Mouse (Mus musculus): ENCODE measurements at regions not wholly inside any gene's neighbourhood (a gene's known extent, or its start where the extent isn't known, plus 50 kb on each side); places are given as distances from the start of the nearest gene placed in this dataset.
A peak's percentile ranks its signal among the peaks of the same experiment; 100 is the strongest.

GRCm38 (mm10) chr2:159138603-159139002 lies 344.0 kb downstream of the Dhx35 start:
- DNase-seq (ENCODE audit: low read depth, low spot score): no peak

GRCm38 (mm10) chr2:159145980-159146379 lies 351.4 kb downstream of the Dhx35 start:
- DNase-seq (ENCODE audit: low read depth, low spot score): no peak

- peak; percentile 25 for DNase-seq (ENCODE audit: low read depth, low spot score)
Measured at GRCm38 (mm10) chr2:159163985-159164384, 369.4 kb downstream of the Dhx35 start.

- no peak for DNase-seq (ENCODE audit: low read depth, low spot score)
Measured at GRCm38 (mm10) chr2:159168553-159169064, 374.0 kb downstream of the Dhx35 start.

GRCm38 (mm10) chr2:159196156-159196555 lies 401.5 kb downstream of the Dhx35 start:
- DNase-seq (ENCODE audit: low read depth, low spot score): no peak

GRCm38 (mm10) chr2:159232266-159232665 lies 437.7 kb downstream of the Dhx35 start:
- no peak for DNase-seq (ENCODE audit: low read depth, low spot score)

- no peak for DNase-seq (ENCODE audit: low read depth, low spot score)
Measured at GRCm38 (mm10) chr2:159235000-159235399, 440.4 kb downstream of the Dhx35 start.

- DNase-seq (ENCODE audit: low read depth, low spot score): no peak
Measured at GRCm38 (mm10) chr2:159250065-159250464, 455.5 kb downstream of the Dhx35 start.

- no peak for DNase-seq (ENCODE audit: low read depth, low spot score)
Measured at GRCm38 (mm10) chr2:159250993-159251665, 456.5 kb downstream of the Dhx35 start.

GRCm38 (mm10) chr2:159270221-159271080 lies 475.8 kb downstream of the Dhx35 start:
- no peak for DNase-seq (ENCODE audit: low read depth, low spot score)

- DNase-seq (ENCODE audit: low read depth, low spot score): no peak
Measured at GRCm38 (mm10) chr2:159278896-159279295, 484.3 kb downstream of the Dhx35 start.

- no peak for DNase-seq (ENCODE audit: low read depth, low spot score)
Measured at GRCm38 (mm10) chr2:159281558-159282320, 487.1 kb downstream of the Dhx35 start.

GRCm38 (mm10) chr2:159284100-159284499 lies 489.5 kb downstream of the Dhx35 start:
- no peak for DNase-seq (ENCODE audit: low read depth, low spot score)

- DNase-seq (ENCODE audit: low read depth, low spot score): no peak
Measured at GRCm38 (mm10) chr2:159284525-159285189, 490.1 kb downstream of the Dhx35 start.

GRCm38 (mm10) chr2:159287996-159288563 lies 493.5 kb downstream of the Dhx35 start:
- no peak for DNase-seq (ENCODE audit: low read depth, low spot score)

- no peak for DNase-seq (ENCODE audit: low read depth, low spot score)
Measured at GRCm38 (mm10) chr2:159290081-159290480, 495.5 kb downstream of the Dhx35 start.

GRCm38 (mm10) chr2:159307001-159307400 lies 512.4 kb downstream of the Dhx35 start:
- no peak for DNase-seq (ENCODE audit: low read depth, low spot score)

- DNase-seq (ENCODE audit: low read depth, low spot score): no peak
Measured at GRCm38 (mm10) chr2:159334711-159335110, 540.1 kb downstream of the Dhx35 start.

GRCm38 (mm10) chr2:159336646-159337045 lies 542.0 kb downstream of the Dhx35 start:
- DNase-seq (ENCODE audit: low read depth, low spot score): no peak

- no peak for DNase-seq (ENCODE audit: low read depth, low spot score)
Measured at GRCm38 (mm10) chr2:159343624-159344560, 549.3 kb downstream of the Dhx35 start.

All from 3T3-L1 (cell line).